Mouse (Mus musculus): ENCODE data around the gene Ahdc1. TPM values are rescaled to one million over a fixed set of nuclear protein-coding genes. Genes with fewer than 3 reads are reported as not detected.

Gene Ahdc1
- polyA plus RNA-seq, 2 experiments, result 0.53 to 1.3 TPM

DNA sequence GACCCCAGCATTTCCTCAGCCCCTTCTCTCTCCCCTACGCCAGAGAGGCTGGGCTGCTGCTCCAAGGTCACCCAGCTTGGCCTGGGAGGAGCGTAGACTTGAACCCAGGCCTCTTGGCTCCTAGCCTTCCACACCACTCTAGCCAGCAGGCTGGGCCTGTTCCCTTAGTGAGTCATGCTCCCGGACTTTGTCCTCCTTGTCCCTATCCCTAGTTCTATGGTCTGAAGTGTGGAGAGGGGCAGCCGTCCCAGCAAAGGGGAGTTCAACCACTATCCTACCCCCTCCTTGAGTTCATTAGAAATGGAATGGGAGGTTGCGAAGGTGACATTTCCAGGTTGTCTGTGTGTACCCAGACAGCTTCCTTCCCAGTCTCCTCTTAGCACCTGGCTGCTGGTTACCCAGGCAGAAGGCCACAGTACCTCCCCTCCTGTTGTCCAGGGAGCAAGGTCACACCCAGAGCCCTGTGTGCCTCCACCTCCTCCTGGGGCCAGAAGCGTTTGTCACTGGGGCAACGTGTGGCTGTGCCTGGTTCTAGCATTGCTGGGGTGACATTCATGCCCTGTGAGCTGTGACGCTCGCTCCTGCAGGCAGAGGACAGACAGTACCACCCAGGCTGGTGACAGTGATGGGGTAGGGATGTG, 39.3 kb downstream of the Ahdc1 start:
- H3K27ac ChIP-seq, result no peak overlapping the region

DNA sequence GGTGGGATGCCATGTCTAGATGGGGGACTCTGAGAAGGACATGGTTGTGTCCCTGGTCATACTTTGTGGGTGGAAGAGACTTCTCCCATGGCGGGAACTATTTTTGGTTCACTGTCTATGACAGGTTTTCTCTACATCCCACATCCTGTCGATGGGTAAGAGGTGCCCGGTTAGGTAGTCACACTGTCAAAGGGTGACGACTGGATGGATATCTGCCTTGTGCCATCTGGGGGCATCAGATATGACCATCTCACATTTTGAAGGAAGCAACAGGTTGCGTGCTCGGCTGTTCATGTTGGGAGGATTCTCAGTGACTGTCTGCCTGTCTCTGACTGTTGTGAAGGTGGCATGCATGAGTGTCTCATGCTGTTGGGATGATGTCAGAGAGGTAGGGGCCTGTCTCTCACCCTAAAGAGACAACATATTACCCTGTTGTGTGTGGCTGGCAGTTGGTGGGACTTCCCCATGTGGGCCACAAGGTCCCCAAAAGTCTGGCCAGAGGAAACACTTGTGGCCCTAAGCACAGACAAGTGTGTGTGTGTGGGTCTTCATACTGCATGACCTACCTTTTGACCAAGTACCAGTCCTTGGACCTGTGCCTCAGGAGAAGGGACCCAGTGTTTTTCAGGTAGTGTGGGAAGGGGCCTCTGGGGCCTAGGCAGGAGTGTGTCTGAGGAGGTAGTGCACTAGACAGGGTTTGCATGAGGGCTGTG, 39.9 kb downstream of the Ahdc1 start:
- no peak for ATAC-seq (ENCODE audit: insufficient read depth)
- TF ChIP-seq CTCF (IDR thresholded peaks at IDR 0.05; ENCODE audit: low read depth) (no peak), EP300 (IDR thresholded peaks at IDR 0.05; ENCODE audit: low read depth) (no peak)
- no peaks in the 10 kb centered on the region for H3K9me3 ChIP-seq (ENCODE audit: control insufficient read depth, low read length)

More for the DNA sequence above, 39.3 kb downstream of the Ahdc1 start:
- no peak overlapping the region for H3K4me2 ChIP-seq (ENCODE audit: low read depth)
- TF ChIP-seq EP300 (IDR thresholded peaks at IDR 0.05; ENCODE audit: low read depth), result no peak
- no peaks in the 10 kb centered on the region for H3K36me3 ChIP-seq (replicated peaks; ENCODE audit: control insufficient read depth, insufficient read depth, low read depth)
- no peaks in the 10 kb centered on the region for H3K9me3 ChIP-seq (ENCODE audit: control insufficient read depth, low read length)
- DNase-seq (ENCODE audit: low read depth in 3 of 3, low spot score in 3 of 3) (no peak), ATAC-seq (ENCODE audit: insufficient read depth) (no peak)
- H3K27me3 ChIP-seq (ENCODE audit: control insufficient read depth, insufficient read depth, low read length), result no peaks in the 10 kb centered on the region
- no peak overlapping the region for H3K4me3 ChIP-seq (ENCODE audit: insufficient read depth in 1 of 2, low read depth in 2 of 2, low read length in 2 of 2)
- H3K9ac ChIP-seq (replicated peaks), result no peak overlapping the region
- H3K4me1 ChIP-seq (replicated peaks; ENCODE audit: control insufficient read depth in 2 of 2, insufficient read depth in 2 of 2, low read length in 1 of 2), result peaks cover 0 to 13% of the 10 kb centered on the region in 2 experiments; a peak in 3 of 4 replicates
- WGBS (ENCODE audit: insufficient replicate concordance), result 59% methylated on average over 9 of the region's 9 CpGs

DNA sequence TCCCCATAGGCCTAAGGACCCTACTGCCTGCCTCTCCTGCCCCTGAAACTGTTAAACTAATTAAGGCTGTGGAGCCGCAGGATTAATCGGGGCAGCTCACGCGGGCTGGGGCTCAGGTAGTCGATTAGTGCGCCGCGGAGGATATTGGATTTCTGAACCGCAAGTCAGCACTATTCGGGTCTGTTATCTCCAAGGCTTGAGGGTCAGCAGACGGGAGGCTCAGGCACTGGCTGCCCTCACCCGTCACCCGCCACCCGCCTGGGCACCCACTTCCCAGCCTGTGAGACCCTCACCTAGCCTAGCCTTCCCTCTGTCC, 40.4 kb downstream of the Ahdc1 start:
- Histone ChIP-seq H3K9ac (replicated peaks) (no peak overlapping the region), H3K27me3 (ENCODE audit: control insufficient read depth, insufficient read depth, low read length) (no peaks in the 10 kb centered on the region), H3K4me3 (ENCODE audit: insufficient read depth in 1 of 2, low read depth in 2 of 2, low read length in 2 of 2) (no peak overlapping the region), H3K36me3 (replicated peaks; ENCODE audit: control insufficient read depth, insufficient read depth, low read depth) (no peaks in the 10 kb centered on the region), H3K4me1 (replicated peaks; ENCODE audit: control insufficient read depth in 2 of 2, insufficient read depth in 2 of 2, low read length in 1 of 2) (peaks cover 5 to 12% of the 10 kb centered on the region in 2 experiments), H3K27ac (no peak overlapping the region), H3K4me2 (ENCODE audit: low read depth) (no peak overlapping the region), H3K9me3 (ENCODE audit: control insufficient read depth, low read length) (no peaks in the 10 kb centered on the region)
- ATAC-seq (ENCODE audit: insufficient read depth) (no peak), DNase-seq (ENCODE audit: low read depth in 3 of 3, low spot score in 3 of 3) (no peak)
- WGBS (ENCODE audit: insufficient replicate concordance), result 60% methylated on average over 14 of the region's 14 CpGs
- no peak for TF ChIP-seq CTCF (IDR thresholded peaks at IDR 0.05; ENCODE audit: low read depth)
- no peak for TF ChIP-seq EP300 (IDR thresholded peaks at IDR 0.05; ENCODE audit: low read depth)

More for the DNA sequence above, 39.9 kb downstream of the Ahdc1 start:
- no peak for DNase-seq (ENCODE audit: low read depth in 3 of 3, low spot score in 3 of 3)
- Histone ChIP-seq H3K4me3 (ENCODE audit: insufficient read depth in 1 of 2, low read depth in 2 of 2, low read length in 2 of 2) (no peak overlapping the region), H3K27me3 (ENCODE audit: control insufficient read depth, insufficient read depth, low read length) (no peaks in the 10 kb centered on the region), H3K4me2 (ENCODE audit: low read depth) (no peak overlapping the region), H3K27ac (no peak overlapping the region), H3K9ac (replicated peaks) (no peak overlapping the region), H3K36me3 (replicated peaks; ENCODE audit: control insufficient read depth, insufficient read depth, low read depth) (no peaks in the 10 kb centered on the region), H3K4me1 (replicated peaks; ENCODE audit: control insufficient read depth in 2 of 2, insufficient read depth in 2 of 2, low read length in 1 of 2) (peaks cover 0 to 10% of the 10 kb centered on the region in 2 experiments)
- WGBS (ENCODE audit: insufficient replicate concordance), result 36% methylated on average over 6 of the region's 6 CpGs

DNA sequence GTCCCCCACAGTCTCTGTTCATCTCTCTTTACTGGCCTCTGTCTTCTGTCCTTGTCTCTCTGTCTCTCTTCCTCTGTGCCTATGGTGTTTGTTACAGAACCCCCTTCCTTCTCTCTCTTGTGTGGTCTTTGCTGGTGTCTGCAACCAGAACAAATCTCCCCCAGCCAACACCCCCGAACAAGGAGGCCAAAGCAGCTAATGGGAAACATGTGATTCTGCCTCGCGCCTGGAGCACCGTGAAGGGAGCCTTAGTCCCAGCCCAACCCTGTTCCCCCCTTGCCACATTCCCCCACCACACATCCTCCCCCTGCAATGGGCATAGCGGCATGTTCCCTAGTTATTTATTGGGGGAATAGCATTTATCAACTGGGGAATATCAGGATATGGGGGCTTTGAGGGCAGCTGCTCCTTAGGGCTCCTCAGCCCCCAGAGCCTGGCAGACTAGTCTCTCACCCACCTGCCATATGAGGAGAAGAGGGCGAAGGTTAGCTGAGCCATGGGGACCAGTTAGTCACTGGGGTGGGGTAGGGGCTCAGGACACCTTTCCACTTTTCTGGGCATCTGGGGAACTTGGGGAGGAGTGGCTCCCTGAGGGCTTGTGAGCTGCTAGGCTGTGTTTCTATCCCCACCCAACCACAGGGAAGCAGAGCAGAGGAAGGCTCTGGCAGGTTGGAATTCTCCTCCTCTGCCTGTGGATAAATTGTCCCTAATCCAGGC, 41.1 kb downstream of the Ahdc1 start:
- 55% methylated on average over 6 of the region's 6 CpGs for WGBS (ENCODE audit: insufficient replicate concordance)
- H3K4me3 ChIP-seq (ENCODE audit: insufficient read depth in 1 of 2, low read depth in 2 of 2, low read length in 2 of 2), result no peak overlapping the region
- no peak overlapping the region for H3K27ac ChIP-seq
- H3K4me2 ChIP-seq (ENCODE audit: low read depth), result no peak overlapping the region
- ATAC-seq (ENCODE audit: insufficient read depth) (no peak), DNase-seq (ENCODE audit: low read depth in 3 of 3, low spot score in 3 of 3) (no peak)
- H3K27me3 ChIP-seq (ENCODE audit: control insufficient read depth, insufficient read depth, low read length), result no peaks in the 10 kb centered on the region
- no peaks in the 10 kb centered on the region for H3K36me3 ChIP-seq (replicated peaks; ENCODE audit: control insufficient read depth, insufficient read depth, low read depth)
- H3K4me1 ChIP-seq (replicated peaks; ENCODE audit: control insufficient read depth in 2 of 2, insufficient read depth in 2 of 2, low read length in 1 of 2), result peaks cover 11 to 13% of the 10 kb centered on the region in 2 experiments
- H3K9ac ChIP-seq (replicated peaks), result no peak overlapping the region
- H3K9me3 ChIP-seq (ENCODE audit: control insufficient read depth, low read length), result no peaks in the 10 kb centered on the region
- TF ChIP-seq EP300 (IDR thresholded peaks at IDR 0.05; ENCODE audit: low read depth) (no peak), CTCF (IDR thresholded peaks at IDR 0.05; ENCODE audit: low read depth) (no peak)

DNA sequence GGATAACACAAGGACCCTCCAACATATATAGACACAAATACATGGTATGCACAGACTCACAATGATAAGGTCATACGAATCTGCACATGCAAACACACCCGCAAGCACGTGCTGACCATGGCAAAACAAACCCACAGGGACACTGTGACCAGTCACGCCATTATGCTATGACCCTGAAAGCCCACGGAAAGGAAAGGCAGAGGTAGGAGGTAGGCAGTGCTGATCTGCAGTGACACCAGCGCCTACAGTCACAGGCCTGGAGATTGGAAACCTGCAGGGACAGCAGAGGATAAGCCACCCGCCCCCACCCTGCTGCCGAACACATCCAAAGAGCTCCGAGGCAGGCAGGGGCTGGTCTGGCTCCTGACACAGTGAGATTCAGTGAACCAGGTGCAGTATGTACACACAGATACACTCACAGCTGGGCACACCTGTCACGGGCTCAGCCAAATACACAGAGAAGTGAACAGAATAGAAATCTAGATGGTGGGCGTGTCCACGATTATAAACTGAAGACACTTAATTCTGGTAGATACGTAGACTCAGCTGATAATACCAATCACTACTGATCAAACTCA, 42.0 kb downstream of the Ahdc1 start:
- Histone ChIP-seq H3K4me3 (ENCODE audit: insufficient read depth in 1 of 2, low read depth in 2 of 2, low read length in 2 of 2) (no peak overlapping the region), H3K9ac (replicated peaks) (no peak overlapping the region), H3K36me3 (replicated peaks; ENCODE audit: control insufficient read depth, insufficient read depth, low read depth) (no peaks in the 10 kb centered on the region), H3K4me2 (ENCODE audit: low read depth) (no peak overlapping the region), H3K27ac (no peak overlapping the region), H3K9me3 (ENCODE audit: control insufficient read depth, low read length) (no peaks in the 10 kb centered on the region), H3K27me3 (ENCODE audit: control insufficient read depth, insufficient read depth, low read length) (no peaks in the 10 kb centered on the region), H3K4me1 (replicated peaks; ENCODE audit: control insufficient read depth in 2 of 2, insufficient read depth in 2 of 2, low read length in 1 of 2) (peaks cover 20 to 21% of the 10 kb centered on the region in 2 experiments)
- ATAC-seq (ENCODE audit: insufficient read depth) (no peak), DNase-seq (ENCODE audit: low read depth in 3 of 3, low spot score in 3 of 3) (no peak)
- no peak for TF ChIP-seq EP300 (IDR thresholded peaks at IDR 0.05; ENCODE audit: low read depth)
- no peak for TF ChIP-seq CTCF (IDR thresholded peaks at IDR 0.05; ENCODE audit: low read depth)
- WGBS (ENCODE audit: insufficient replicate concordance), result 72% methylated on average over 13 of the region's 13 CpGs

Measured in liver, embryonic 14.5 days (tissue).